Mouse (Mus musculus): ENCODE measurements around the gene Bag5. TPM values are rescaled to one million over a fixed set of nuclear protein-coding genes. Genes with fewer than 3 reads are reported as not detected.

The Bag5 gene
- total and polyA plus RNA-seq, 2 experiments from 2014 or later = 16.3 to 34.7 TPM

- TF ChIP-seq CTCF (IDR thresholded peaks at IDR 0.05; ENCODE audit: low read depth) = no peak
- TF ChIP-seq EP300 (IDR thresholded peaks at IDR 0.05; ENCODE audit: low read depth) = peak; percentile 80
- ATAC-seq (ENCODE audit: insufficient read depth, low read depth) = peak; percentile 94
- Histone ChIP-seq H3K27ac (ENCODE audit: low read depth) (peak within 1 kb of the TSS; percentile 97), H3K4me3 (ENCODE audit: low read depth, low read length) (peak within 1 kb of the TSS; percentile 81), H3K4me1 (ENCODE audit: control insufficient read depth, insufficient read depth) (peaks cover 42% of the 10 kb centered on the region), H3K9me3 (replicated peaks; ENCODE audit: control insufficient read depth, low read length) (no peaks in the 10 kb centered on the region), H3K4me2 (ENCODE audit: low read depth, low read length) (peak within 1 kb of the TSS; percentile 92), H3K36me3 (replicated peaks; ENCODE audit: control insufficient read depth, insufficient read depth, low read length) (no peaks in the 10 kb centered on the region), H3K27me3 (ENCODE audit: control insufficient read depth, insufficient read depth, low read length) (peaks cover 2% of the 10 kb centered on the region; the same call in 1 of the 2 replicates), H3K9ac (replicated peaks; ENCODE audit: low read depth, low read length) (peak within 1 kb of the TSS; percentile 54)
- peak; percentile 96 for DNase-seq (ENCODE audit: low spot score)
- WGBS = under 1% methylated on average over 51 of the region's 51 CpGs
Observed at GRCm38 (mm10) chr12:111677882-111678669, 35.0 kb downstream of the Bag5 start, which contains the start of gene Trmt61a. Gene Trmt61a, plus strand, starts transcription at chr12:111678105.

DNA sequence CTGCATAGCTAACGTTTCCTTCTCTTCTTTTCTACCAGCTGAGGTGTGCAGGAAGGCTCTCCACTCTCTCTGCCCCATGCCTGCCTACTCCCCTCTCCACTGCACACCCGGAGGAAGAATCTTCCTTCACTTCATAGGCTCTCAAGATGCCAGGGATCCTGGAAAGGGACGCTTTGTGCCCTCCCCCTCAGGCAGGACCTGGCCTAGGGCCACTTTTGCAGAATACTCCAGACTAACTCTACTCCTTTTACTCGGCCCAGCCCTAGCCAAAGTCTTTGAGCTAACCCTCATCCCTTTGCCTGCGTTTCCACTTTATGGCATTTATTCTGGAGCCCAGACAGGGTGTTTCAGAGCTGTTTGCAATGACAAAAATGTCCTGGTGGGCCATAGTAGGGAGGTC, 35.6 kb downstream of the Bag5 start:
- no peaks in the 10 kb centered on the region for H3K36me3 ChIP-seq (replicated peaks; ENCODE audit: control insufficient read depth, insufficient read depth, low read length)
- TF ChIP-seq CTCF (IDR thresholded peaks at IDR 0.05; ENCODE audit: low read depth) (no peak), EP300 (IDR thresholded peaks at IDR 0.05; ENCODE audit: low read depth) (0 out of 2 replicates have a peak, but pooled peaks have one; percentile 0)
- peak overlapping the region; percentile 81 for H3K4me3 ChIP-seq (ENCODE audit: low read depth, low read length)
- peak; percentile 15 for ATAC-seq (ENCODE audit: insufficient read depth, low read depth)
- DNase-seq (ENCODE audit: low spot score) = no peak
- WGBS = 8% methylated on average over 5 of the region's 5 CpGs
- H3K4me1 ChIP-seq (ENCODE audit: control insufficient read depth, insufficient read depth) = peaks cover 40% of the 10 kb centered on the region
- H3K9me3 ChIP-seq (replicated peaks; ENCODE audit: control insufficient read depth, low read length) = no peaks in the 10 kb centered on the region
- H3K27ac ChIP-seq (ENCODE audit: low read depth) = peak overlapping the region; percentile 97
- peak overlapping the region; percentile 54 for H3K9ac ChIP-seq (replicated peaks; ENCODE audit: low read depth, low read length)
- H3K4me2 ChIP-seq (ENCODE audit: low read depth, low read length) = peak overlapping the region; percentile 92
- H3K27me3 ChIP-seq (ENCODE audit: control insufficient read depth, insufficient read depth, low read length) = peaks cover 6% of the 10 kb centered on the region; the same call in 1 of the 2 replicates

DNA sequence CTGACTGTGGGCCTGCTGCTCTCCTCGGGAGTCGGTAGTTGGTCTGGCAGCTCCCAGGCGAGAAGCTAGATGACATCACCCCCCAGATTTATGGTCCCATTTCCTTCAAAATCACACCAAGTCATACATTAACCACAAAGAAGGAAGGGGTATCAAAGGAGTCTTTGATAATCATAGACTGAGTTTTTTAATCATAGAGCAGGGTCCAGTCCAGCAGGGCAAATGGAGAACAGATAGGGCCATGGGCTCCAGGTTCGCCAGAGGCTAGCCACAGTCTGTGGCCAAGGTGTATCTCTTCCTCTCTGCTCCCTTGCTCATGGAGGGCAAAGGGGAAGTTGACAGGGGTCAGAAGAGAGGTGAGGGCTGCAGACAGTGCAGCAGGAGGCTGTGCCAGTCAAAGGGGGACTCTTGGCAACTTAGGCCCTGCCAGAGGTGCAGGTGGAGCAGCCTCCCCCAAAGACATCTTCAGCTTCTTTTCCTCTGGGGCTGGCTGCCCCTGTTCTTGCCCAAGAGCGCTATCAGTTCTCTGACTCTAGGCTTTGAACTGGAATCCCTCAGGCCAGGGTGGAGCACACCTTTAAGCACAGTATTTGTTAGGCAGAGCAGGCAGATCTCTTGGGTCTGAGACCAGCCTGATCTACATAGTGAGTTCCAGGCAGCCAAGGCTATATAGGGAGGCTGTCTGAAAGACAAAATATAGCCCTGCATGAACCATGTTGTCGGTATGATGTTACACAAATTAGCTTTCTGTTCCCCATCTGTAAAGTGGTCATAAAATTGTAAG, 37.1 kb downstream of the Bag5 start:
- Histone ChIP-seq H3K9ac (replicated peaks; ENCODE audit: low read depth, low read length) (no peak overlapping the region), H3K4me1 (ENCODE audit: control insufficient read depth, insufficient read depth) (peaks cover 41% of the 10 kb centered on the region), H3K4me2 (ENCODE audit: low read depth, low read length) (no peak overlapping the region), H3K27ac (ENCODE audit: low read depth) (no peak overlapping the region), H3K36me3 (replicated peaks; ENCODE audit: control insufficient read depth, insufficient read depth, low read length) (no peaks in the 10 kb centered on the region), H3K27me3 (ENCODE audit: control insufficient read depth, insufficient read depth, low read length) (peaks cover 6% of the 10 kb centered on the region; the same call in 1 of the 2 replicates), H3K9me3 (replicated peaks; ENCODE audit: control insufficient read depth, low read length) (no peaks in the 10 kb centered on the region), H3K4me3 (ENCODE audit: low read depth, low read length) (no peak overlapping the region)
- TF ChIP-seq CTCF (IDR thresholded peaks at IDR 0.05; ENCODE audit: low read depth) = no peak
- TF ChIP-seq EP300 (IDR thresholded peaks at IDR 0.05; ENCODE audit: low read depth) = no peak
- ATAC-seq (ENCODE audit: insufficient read depth, low read depth) = no peak
- WGBS = 78% methylated on average over 6 of the region's 6 CpGs
- no peak for DNase-seq (ENCODE audit: low spot score)

DNA sequence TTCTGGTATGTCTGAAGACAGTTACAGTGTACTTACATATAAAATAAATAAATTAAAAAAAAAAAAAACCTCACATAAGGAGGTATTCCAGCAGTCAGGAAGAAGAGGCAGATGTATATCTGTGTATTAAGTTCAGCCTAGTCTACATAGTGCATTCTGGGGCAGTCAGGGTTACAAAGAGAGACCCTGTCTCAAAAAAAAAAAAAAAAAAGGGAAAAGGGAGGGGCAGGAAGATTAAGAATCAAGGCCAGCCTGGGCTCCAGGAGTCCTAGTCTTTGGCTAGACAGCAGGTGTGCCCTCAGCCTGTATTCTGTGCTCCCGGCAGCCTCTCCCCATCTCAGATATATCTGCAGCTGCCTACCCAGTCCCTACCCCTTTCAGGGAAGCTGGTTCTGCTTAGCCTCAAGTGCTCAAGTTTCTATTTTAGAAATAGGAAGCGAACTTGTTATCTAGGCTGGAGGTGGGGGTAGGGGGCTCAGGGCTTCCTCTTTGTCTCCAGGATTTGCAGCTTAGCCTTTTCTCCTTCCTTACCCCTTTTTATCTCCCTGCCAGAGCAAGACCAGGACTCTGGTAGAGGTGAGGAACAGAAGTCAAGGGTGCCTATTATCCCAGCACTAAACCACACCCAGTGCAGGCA, 38.1 kb downstream of the Bag5 start:
- peaks cover 49% of the 10 kb centered on the region for H3K4me1 ChIP-seq (ENCODE audit: control insufficient read depth, insufficient read depth)
- H3K9me3 ChIP-seq (replicated peaks; ENCODE audit: control insufficient read depth, low read length) = no peaks in the 10 kb centered on the region
- no peaks in the 10 kb centered on the region for H3K36me3 ChIP-seq (replicated peaks; ENCODE audit: control insufficient read depth, insufficient read depth, low read length)
- no peak for TF ChIP-seq EP300 (IDR thresholded peaks at IDR 0.05; ENCODE audit: low read depth)
- TF ChIP-seq CTCF (IDR thresholded peaks at IDR 0.05; ENCODE audit: low read depth) = no peak
- H3K9ac ChIP-seq (replicated peaks; ENCODE audit: low read depth, low read length) = no peak overlapping the region
- H3K4me3 ChIP-seq (ENCODE audit: low read depth, low read length) = no peak overlapping the region
- 20% methylated on average over 2 of the region's 2 CpGs for WGBS
- DNase-seq (ENCODE audit: low spot score) (no peak), ATAC-seq (ENCODE audit: insufficient read depth, low read depth) (no peak)
- H3K4me2 ChIP-seq (ENCODE audit: low read depth, low read length) = no peak overlapping the region
- peaks cover 6% of the 10 kb centered on the region; the same call in 1 of the 2 replicates for H3K27me3 ChIP-seq (ENCODE audit: control insufficient read depth, insufficient read depth, low read length)
- no peak overlapping the region for H3K27ac ChIP-seq (ENCODE audit: low read depth)

GRCm38 (mm10) chr12:111672581-111672980, 40.5 kb downstream of the Bag5 start:
- WGBS = 22% methylated on average over 12 of the region's 12 CpGs
- Histone ChIP-seq H3K36me3 (replicated peaks; ENCODE audit: control insufficient read depth, insufficient read depth, low read length) (no peaks in the 10 kb centered on the region), H3K9ac (replicated peaks; ENCODE audit: low read depth, low read length) (no peak overlapping the region), H3K4me2 (ENCODE audit: low read depth, low read length) (peak overlapping the region; percentile 97), H3K4me1 (ENCODE audit: control insufficient read depth, insufficient read depth) (peaks cover 37% of the 10 kb centered on the region), H3K27me3 (ENCODE audit: control insufficient read depth, insufficient read depth, low read length) (peaks cover 6% of the 10 kb centered on the region; the same call in 1 of the 2 replicates), H3K27ac (ENCODE audit: low read depth) (no peak overlapping the region), H3K4me3 (ENCODE audit: low read depth, low read length) (peak overlapping the region; percentile 58), H3K9me3 (replicated peaks; ENCODE audit: control insufficient read depth, low read length) (no peaks in the 10 kb centered on the region)
- ATAC-seq (ENCODE audit: insufficient read depth, low read depth) (no peak), DNase-seq (ENCODE audit: low spot score) (no peak)
- TF ChIP-seq EP300 (IDR thresholded peaks at IDR 0.05; ENCODE audit: low read depth) = no peak
- no peak for TF ChIP-seq CTCF (IDR thresholded peaks at IDR 0.05; ENCODE audit: low read depth)
